Mouse (Mus musculus) thymus, adult 2 months (tissue): Measurements from ENCODE around the gene Igfbp3.

Source experiments
- CTCF ChIP-seq: fragments of 200-500 bp; IDR thresholded peaks from 2 replicates; pipeline ENCODE4 v1.5.1; 2012; ENCODE audit warnings: mild to moderate bottlenecking, control low read depth, low read length, moderate library complexity, borderline replicate concordance; ENCODE audit not compliant: control insufficient read depth, poor library complexity, insufficient read depth; ENCODE audit errors: extremely low read depth
- POLR2A ChIP-seq: fragments of 200-500 bp; IDR thresholded peaks from 2 replicates; pipeline ENCODE4 v1.6.1; 2012; ENCODE audit warnings: mild to moderate bottlenecking, low read length, control low read depth, moderate library complexity; ENCODE audit not compliant: control insufficient read depth, poor library complexity, insufficient read depth; ENCODE audit errors: extremely low read depth

DNA sequence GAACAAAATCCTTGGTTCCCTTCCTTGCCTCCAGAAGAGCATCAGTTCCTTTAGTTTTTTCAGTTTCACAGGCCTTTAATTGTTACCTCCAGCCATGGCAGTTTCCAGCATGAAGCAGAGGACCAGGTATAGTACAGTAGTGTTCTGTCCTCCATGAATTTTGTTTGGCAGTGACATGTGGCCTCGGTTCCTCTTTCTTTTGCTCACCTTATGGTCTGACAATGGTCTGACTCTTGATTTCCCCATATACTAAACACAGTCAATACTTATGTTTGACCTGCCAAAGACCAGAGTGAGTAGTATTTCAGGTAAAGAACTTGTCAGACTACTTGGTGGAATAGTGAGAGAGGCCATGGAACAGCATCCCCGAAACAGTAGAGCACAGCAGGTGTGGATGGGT is 23.0 kb upstream of the Igfbp3 start:
- TF ChIP-seq CTCF: no peak
- no peak for TF ChIP-seq POLR2A
